Mouse (Mus musculus): Measurements from ENCODE around the gene Neu4. TPM values are rescaled to one million over a fixed set of nuclear protein-coding genes. Genes with fewer than 3 reads are reported as not detected.
"Not testable (repeated sequence)": the region's sequence is repeated elsewhere in the genome, so short reads cannot be mapped to it uniquely, and the experiment has no call there.

The Neu4 gene
- total RNA-seq (2014; rRNA removed): not detected in 2 replicates
- not detected in 2 replicates for polyA plus RNA-seq (2012; rRNA removed)

DNA sequence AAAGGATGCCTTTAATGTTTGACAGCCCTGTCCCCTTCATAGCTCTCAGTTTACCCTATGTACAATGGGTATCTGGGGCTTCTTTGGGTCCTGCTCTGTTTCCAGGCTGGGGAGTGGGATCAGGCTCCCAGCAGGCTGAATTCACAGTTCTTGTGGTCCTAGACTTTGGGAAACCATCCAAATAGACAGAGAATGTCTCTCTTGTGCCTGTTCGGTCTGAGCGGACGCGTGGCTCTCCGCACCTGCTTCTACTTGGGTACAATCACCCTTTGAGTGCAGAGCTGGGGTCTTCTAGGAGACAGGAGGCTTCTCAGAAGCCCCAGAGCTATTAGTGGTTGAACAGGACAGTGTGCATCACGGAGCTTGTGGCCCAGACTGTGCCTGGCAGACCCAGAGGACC lies at the start of gene Neu4:
TSS of gene Neu4 (plus strand) at position 301 of the 400 bp plus-strand sequence.
- no peaks in the 10 kb centered on the region for H3K27me3 ChIP-seq (ENCODE audit: control insufficient read depth, insufficient read depth, low read length)
- DNase-seq (ENCODE audit: extremely low read depth, low read depth, low spot score): no peak
- 79% methylated on average over 6 of the region's 6 CpGs for WGBS
- no peaks in the 10 kb centered on the region for H3K4me1 ChIP-seq (ENCODE audit: control insufficient read depth, insufficient read depth, low read length)
- no peaks in the 10 kb centered on the region for H3K36me3 ChIP-seq (ENCODE audit: control insufficient read depth, insufficient read depth, low read length)
- no peak within 1 kb of the TSS for H3K9ac ChIP-seq (ENCODE audit: low read depth, low read length)
- no peak within 1 kb of the TSS for H3K4me3 ChIP-seq (ENCODE audit: insufficient read depth, low read depth, low read length)
- TF ChIP-seq CTCF (IDR thresholded peaks at IDR 0.05; ENCODE audit: low read depth, low read length) (no peak), POLR2A (IDR thresholded peaks at IDR 0.05; ENCODE audit: extremely low read depth, insufficient read depth, low read length) (no peak)
- H3K27ac ChIP-seq (replicated peaks; ENCODE audit: insufficient read depth, low read depth, low read length): no peak within 1 kb of the TSS
- H3K79me2 ChIP-seq (ENCODE audit: control insufficient read depth, insufficient read depth, low read length): no peaks in the 10 kb centered on the region

DNA sequence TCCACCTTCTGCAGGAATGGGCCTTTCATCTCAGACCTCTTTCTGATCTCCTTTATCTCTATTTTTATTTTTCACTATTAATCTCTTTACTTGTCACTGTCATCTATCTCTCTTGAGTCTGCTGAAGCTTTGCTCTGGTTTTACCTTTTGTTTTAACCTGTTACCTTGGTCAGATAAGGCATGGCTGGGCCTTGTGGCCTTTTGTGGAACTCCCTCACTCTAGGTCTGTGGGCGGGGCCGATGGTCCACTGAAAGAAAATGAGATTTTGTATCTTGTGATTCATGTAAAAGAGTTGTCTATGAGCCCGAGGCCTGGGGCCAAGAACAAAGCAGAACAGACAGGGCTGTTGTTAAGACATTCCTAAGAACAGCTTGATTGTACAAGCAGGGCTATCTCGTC lies 49.5 kb upstream of the Neu4 start:
- DNase-seq (ENCODE audit: extremely low read depth, low read depth, low spot score); H3K27me3 ChIP-seq (ENCODE audit: control insufficient read depth, insufficient read depth, low read length); H3K27ac ChIP-seq (replicated peaks; ENCODE audit: insufficient read depth, low read depth, low read length); H3K79me2 ChIP-seq (ENCODE audit: control insufficient read depth, insufficient read depth, low read length); H3K36me3 ChIP-seq (ENCODE audit: control insufficient read depth, insufficient read depth, low read length); H3K4me3 ChIP-seq (ENCODE audit: insufficient read depth, low read depth, low read length); H3K9ac ChIP-seq (ENCODE audit: low read depth, low read length); H3K4me1 ChIP-seq (ENCODE audit: control insufficient read depth, insufficient read depth, low read length): not testable (repeated sequence)
- no CpG with 5 or more reads among the region's 4 CpGs for WGBS

DNA sequence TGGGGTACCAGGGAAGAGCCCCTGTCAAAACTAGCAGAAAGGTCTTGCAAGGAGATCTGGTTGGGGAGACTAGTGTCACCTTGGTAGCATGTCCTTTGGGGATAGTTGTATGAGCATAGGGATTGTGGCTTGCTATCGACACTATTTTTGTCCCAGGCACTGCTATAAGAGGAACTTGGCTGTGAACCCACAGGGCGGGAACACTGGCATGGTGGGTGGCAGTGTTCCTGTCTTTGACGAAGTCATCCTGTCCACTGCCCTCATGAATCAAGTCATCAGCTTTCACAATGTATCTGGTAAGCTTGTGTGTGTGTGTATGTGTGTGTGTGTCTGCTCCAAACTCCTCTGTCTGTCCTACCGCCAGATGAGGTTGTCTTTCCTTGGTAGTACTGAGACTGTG lies 44.5 kb upstream of the Neu4 start:
- H3K4me3 ChIP-seq (ENCODE audit: insufficient read depth, low read depth, low read length); H3K27me3 ChIP-seq (ENCODE audit: control insufficient read depth, insufficient read depth, low read length); H3K79me2 ChIP-seq (ENCODE audit: control insufficient read depth, insufficient read depth, low read length); H3K4me1 ChIP-seq (ENCODE audit: control insufficient read depth, insufficient read depth, low read length); H3K36me3 ChIP-seq (ENCODE audit: control insufficient read depth, insufficient read depth, low read length); DNase-seq (ENCODE audit: extremely low read depth, low read depth, low spot score); H3K27ac ChIP-seq (replicated peaks; ENCODE audit: insufficient read depth, low read depth, low read length); H3K9ac ChIP-seq (ENCODE audit: low read depth, low read length): not testable (repeated sequence)
- WGBS: 66% methylated on average over 2 of the region's 4 CpGs

DNA sequence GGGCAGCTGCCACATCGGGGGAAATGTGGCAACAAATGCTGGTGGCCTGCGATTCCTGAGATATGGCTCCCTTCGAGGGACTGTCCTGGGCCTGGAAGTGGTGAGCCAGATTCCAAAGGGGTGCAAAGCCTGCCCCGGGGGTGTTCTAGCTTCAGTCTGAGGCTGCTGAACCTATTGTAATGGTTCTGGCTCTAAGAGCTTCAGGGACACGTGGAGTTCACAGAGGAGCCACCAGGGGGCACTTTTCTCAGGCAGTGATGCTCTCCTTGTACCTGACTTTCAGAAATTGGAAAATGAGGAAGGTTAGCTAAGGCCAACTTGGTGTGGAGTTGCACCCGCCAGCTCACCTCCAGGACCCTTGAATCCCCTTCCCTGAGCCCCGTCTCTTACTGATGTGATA lies 42.0 kb upstream of the Neu4 start:
- WGBS: no CpG with 5 or more reads among the region's 7 CpGs

DNA sequence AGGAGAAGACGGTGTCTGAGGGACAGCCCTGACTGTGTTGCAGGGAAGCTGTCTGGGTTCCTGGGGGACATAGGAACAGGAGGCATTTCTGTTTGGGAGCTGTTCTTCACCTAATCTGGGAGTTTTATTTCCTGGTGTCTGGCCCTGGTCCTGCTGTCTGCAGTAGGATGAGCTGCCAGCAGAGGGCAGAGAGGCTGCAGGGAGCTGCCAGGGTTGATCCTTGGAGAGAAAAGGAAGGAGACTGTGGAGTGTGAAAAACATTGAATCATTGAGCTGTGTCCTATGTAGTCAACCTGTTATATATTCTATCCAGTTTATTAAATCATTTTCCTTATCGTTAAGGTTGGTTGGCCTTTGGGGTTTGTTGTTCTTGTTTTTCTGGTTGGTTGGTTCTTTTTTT lies 39.3 kb upstream of the Neu4 start:
- not testable (repeated sequence) for H3K27ac ChIP-seq (replicated peaks; ENCODE audit: insufficient read depth, low read depth, low read length); H3K27me3 ChIP-seq (ENCODE audit: control insufficient read depth, insufficient read depth, low read length); H3K36me3 ChIP-seq (ENCODE audit: control insufficient read depth, insufficient read depth, low read length); H3K9ac ChIP-seq (ENCODE audit: low read depth, low read length); DNase-seq (ENCODE audit: extremely low read depth, low read depth, low spot score); H3K4me1 ChIP-seq (ENCODE audit: control insufficient read depth, insufficient read depth, low read length); H3K79me2 ChIP-seq (ENCODE audit: control insufficient read depth, insufficient read depth, low read length); H3K4me3 ChIP-seq (ENCODE audit: insufficient read depth, low read depth, low read length)
- WGBS: no CpG with 5 or more reads among the region's 2 CpGs

More for the DNA sequence above, 42.0 kb upstream of the Neu4 start:
- not testable (repeated sequence) for H3K36me3 ChIP-seq (ENCODE audit: control insufficient read depth, insufficient read depth, low read length); H3K9ac ChIP-seq (ENCODE audit: low read depth, low read length); H3K27ac ChIP-seq (replicated peaks; ENCODE audit: insufficient read depth, low read depth, low read length); H3K79me2 ChIP-seq (ENCODE audit: control insufficient read depth, insufficient read depth, low read length); H3K4me3 ChIP-seq (ENCODE audit: insufficient read depth, low read depth, low read length); DNase-seq (ENCODE audit: extremely low read depth, low read depth, low spot score); H3K4me1 ChIP-seq (ENCODE audit: control insufficient read depth, insufficient read depth, low read length); H3K27me3 ChIP-seq (ENCODE audit: control insufficient read depth, insufficient read depth, low read length)

DNA sequence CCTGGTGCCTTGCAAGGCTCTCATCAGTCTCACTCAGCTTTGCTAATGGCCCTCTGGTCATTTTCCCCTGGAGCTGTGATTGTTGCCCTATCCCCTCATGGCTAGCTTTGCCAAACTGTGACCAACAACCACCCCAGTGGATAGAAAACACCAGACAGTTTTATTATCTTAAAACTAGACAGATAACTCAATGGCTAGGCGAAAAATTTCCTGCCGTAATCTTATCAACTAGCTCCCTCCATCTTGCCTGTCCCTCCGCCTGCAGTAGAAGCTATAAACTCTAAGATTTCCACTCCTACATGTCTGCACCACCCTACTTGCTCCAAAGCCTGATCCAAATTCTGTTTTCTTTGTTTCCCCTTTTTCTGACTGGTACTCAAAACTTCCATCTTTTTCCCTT lies 34.1 kb upstream of the Neu4 start:
- H3K27me3 ChIP-seq (ENCODE audit: control insufficient read depth, insufficient read depth, low read length): no peaks in the 10 kb centered on the region
- DNase-seq (ENCODE audit: extremely low read depth, low read depth, low spot score): no peak
- H3K4me3 ChIP-seq (ENCODE audit: insufficient read depth, low read depth, low read length): no peak overlapping the region
- H3K36me3 ChIP-seq (ENCODE audit: control insufficient read depth, insufficient read depth, low read length): no peaks in the 10 kb centered on the region
- no peak for TF ChIP-seq POLR2A (IDR thresholded peaks at IDR 0.05; ENCODE audit: extremely low read depth, insufficient read depth, low read length)
- TF ChIP-seq CTCF (IDR thresholded peaks at IDR 0.05; ENCODE audit: low read depth, low read length): no peak
- no peaks in the 10 kb centered on the region for H3K79me2 ChIP-seq (ENCODE audit: control insufficient read depth, insufficient read depth, low read length)
- no peaks in the 10 kb centered on the region for H3K4me1 ChIP-seq (ENCODE audit: control insufficient read depth, insufficient read depth, low read length)
- WGBS: 77% methylated on average over 3 of the region's 3 CpGs
- no peak overlapping the region for H3K27ac ChIP-seq (replicated peaks; ENCODE audit: insufficient read depth, low read depth, low read length)
- no peak overlapping the region for H3K9ac ChIP-seq (ENCODE audit: low read depth, low read length)

DNA sequence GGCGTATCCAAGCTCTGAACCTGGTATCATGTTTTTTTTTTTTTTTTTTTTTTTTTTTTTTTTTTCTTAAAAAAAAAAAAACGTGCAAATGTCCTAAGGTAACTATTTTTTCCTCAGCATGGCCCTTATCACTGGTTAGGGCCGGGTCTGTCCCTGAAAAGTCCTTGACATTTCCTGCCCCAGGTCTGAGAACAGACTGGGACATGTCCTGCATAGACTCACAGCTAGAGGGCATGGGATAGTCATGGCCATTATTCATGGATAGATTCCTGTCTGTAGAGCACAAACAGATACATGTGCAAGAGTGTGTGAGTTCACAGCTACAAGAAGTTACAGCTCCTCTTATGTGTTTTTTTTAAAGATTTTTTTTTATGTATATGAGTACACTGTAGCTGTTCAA lies 31.5 kb upstream of the Neu4 start:
- H3K9ac ChIP-seq (ENCODE audit: low read depth, low read length): no peak overlapping the region
- H3K79me2 ChIP-seq (ENCODE audit: control insufficient read depth, insufficient read depth, low read length): no peaks in the 10 kb centered on the region
- H3K36me3 ChIP-seq (ENCODE audit: control insufficient read depth, insufficient read depth, low read length): no peaks in the 10 kb centered on the region
- H3K27ac ChIP-seq (replicated peaks; ENCODE audit: insufficient read depth, low read depth, low read length): no peak overlapping the region
- TF ChIP-seq CTCF (IDR thresholded peaks at IDR 0.05; ENCODE audit: low read depth, low read length) (no peak), POLR2A (IDR thresholded peaks at IDR 0.05; ENCODE audit: extremely low read depth, insufficient read depth, low read length) (no peak)
- no peaks in the 10 kb centered on the region for H3K4me1 ChIP-seq (ENCODE audit: control insufficient read depth, insufficient read depth, low read length)
- 51% methylated on average over 3 of the region's 3 CpGs for whole genome bisulfite sequencing
- H3K27me3 ChIP-seq (ENCODE audit: control insufficient read depth, insufficient read depth, low read length): no peaks in the 10 kb centered on the region
- no peak for DNase-seq (ENCODE audit: extremely low read depth, low read depth, low spot score)
- no peak overlapping the region for H3K4me3 ChIP-seq (ENCODE audit: insufficient read depth, low read depth, low read length)

DNA sequence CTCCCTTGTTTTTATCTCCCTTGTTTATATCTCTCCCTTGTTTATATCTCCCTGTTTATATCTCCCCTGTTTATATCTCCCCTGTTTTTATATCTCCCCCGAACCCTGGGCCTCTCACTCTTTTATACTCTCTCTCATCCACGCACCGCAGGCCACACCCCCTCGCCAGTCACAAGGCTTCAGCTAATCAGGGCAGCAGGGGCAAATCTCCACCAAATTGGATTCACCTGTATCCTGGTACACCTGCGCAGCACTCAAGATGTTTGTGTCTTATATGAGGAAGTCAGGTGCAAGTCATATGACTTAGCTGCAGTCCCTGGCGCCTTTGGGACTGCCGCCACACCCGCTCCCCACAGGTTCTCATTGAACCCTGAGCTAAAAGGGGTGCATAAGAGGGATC lies 30.0 kb upstream of the Neu4 start, which contains the start of gene Gal3st2c:
TSS of gene Gal3st2c (plus strand) at position 301 of the 400 bp plus-strand sequence.
- 87% methylated on average over 8 of the region's 8 CpGs for WGBS

DNA sequence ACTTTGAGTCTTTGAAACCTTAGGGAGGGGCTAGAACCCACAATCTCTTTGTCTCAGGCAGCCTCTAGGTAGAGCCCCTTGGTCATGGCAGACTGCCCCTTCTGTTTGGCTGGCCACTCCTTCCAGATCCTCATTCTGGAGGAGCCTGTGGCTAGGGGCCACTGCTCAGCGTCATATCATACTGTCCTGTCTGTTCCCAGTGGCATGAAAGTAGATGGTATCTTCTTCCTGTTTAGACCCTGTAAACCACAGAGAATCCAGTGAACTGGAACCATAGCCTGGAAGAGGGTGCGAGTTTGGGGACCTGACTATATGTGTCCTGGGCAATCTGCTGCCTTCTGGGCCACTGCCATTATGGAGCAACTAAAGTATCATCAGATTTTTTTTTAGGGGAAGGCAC lies 29.2 kb upstream of the Neu4 start:
- not testable (repeated sequence) for H3K4me1 ChIP-seq (ENCODE audit: control insufficient read depth, insufficient read depth, low read length)

More for the DNA sequence above, 30.0 kb upstream of the Neu4 start, which contains the start of gene Gal3st2c:
- not testable (repeated sequence) for H3K79me2 ChIP-seq (ENCODE audit: control insufficient read depth, insufficient read depth, low read length); H3K4me3 ChIP-seq (ENCODE audit: insufficient read depth, low read depth, low read length); H3K27ac ChIP-seq (replicated peaks; ENCODE audit: insufficient read depth, low read depth, low read length); H3K36me3 ChIP-seq (ENCODE audit: control insufficient read depth, insufficient read depth, low read length); H3K9ac ChIP-seq (ENCODE audit: low read depth, low read length); DNase-seq (ENCODE audit: extremely low read depth, low read depth, low spot score); H3K27me3 ChIP-seq (ENCODE audit: control insufficient read depth, insufficient read depth, low read length); H3K4me1 ChIP-seq (ENCODE audit: control insufficient read depth, insufficient read depth, low read length)

More for the DNA sequence above, 29.2 kb upstream of the Neu4 start:
- 77% methylated on average over 2 of the region's 2 CpGs for WGBS
- DNase-seq (ENCODE audit: extremely low read depth, low read depth, low spot score); H3K9ac ChIP-seq (ENCODE audit: low read depth, low read length); H3K4me3 ChIP-seq (ENCODE audit: insufficient read depth, low read depth, low read length); H3K79me2 ChIP-seq (ENCODE audit: control insufficient read depth, insufficient read depth, low read length); H3K27me3 ChIP-seq (ENCODE audit: control insufficient read depth, insufficient read depth, low read length); H3K36me3 ChIP-seq (ENCODE audit: control insufficient read depth, insufficient read depth, low read length); H3K27ac ChIP-seq (replicated peaks; ENCODE audit: insufficient read depth, low read depth, low read length): not testable (repeated sequence)
